Mouse (Mus musculus) ES-E14 (cell line): Measurements from ENCODE around the gene Map10. TPM values are rescaled to one million over a fixed set of nuclear protein-coding genes. Genes with fewer than 3 reads are reported as not detected.

Experiments
- DNase-seq: peaks from one replicate; pipeline ENCODE4 v3.0.0-alpha.2; 2013; ENCODE audit warnings: low read depth, low spot score
- H3K27ac ChIP-seq: 2 replicates; pipeline ENCODE4 v1.5.1; 2012; ENCODE audit warnings: low read depth, mild to moderate bottlenecking, low read length, moderate library complexity, mixed read lengths; ENCODE audit not compliant: poor library complexity, insufficient read depth, severe bottlenecking
- H3K36me3 ChIP-seq: 2 replicates; pipeline ENCODE4 v1.6.1; 2012; ENCODE audit warnings: mild to moderate bottlenecking, low read length, moderate library complexity, mixed read lengths; ENCODE audit not compliant: control insufficient read depth, poor library complexity, insufficient read depth, severe bottlenecking
- H3K4me1 ChIP-seq, 2 experiments: fragments of 150-350 bp in 1 of 2; sonication (generic) in 1 of 2; 2 replicates each; pipeline ENCODE4 v1.6.1; 2012; ENCODE audit warnings: low read length in 2 of 2, mild to moderate bottlenecking in 1 of 2, mixed read lengths in 1 of 2; ENCODE audit not compliant: control insufficient read depth in 2 of 2, insufficient read depth in 2 of 2, poor library complexity in 1 of 2
- H3K4me3 ChIP-seq, 2 experiments: fragments of 150-350 bp in 1 of 2; sonication (generic) in 1 of 2; 2 replicates each; pipeline ENCODE4 v1.5.1; 2012; ENCODE audit warnings: low read length in 2 of 2, low read depth in 1 of 2, mild to moderate bottlenecking in 1 of 2, mixed read lengths in 1 of 2; ENCODE audit not compliant: insufficient read depth in 1 of 2, poor library complexity in 1 of 2, severe bottlenecking in 1 of 2
- H3K9ac ChIP-seq: 2 replicates; pipeline ENCODE4 v1.6.1; 2012; ENCODE audit warnings: low read depth, mild to moderate bottlenecking, low read length, mixed read lengths; ENCODE audit not compliant: poor library complexity, insufficient read depth, severe bottlenecking
- H3K9me3 ChIP-seq: fragments of 150-350 bp; sonication (generic); 2 replicates; pipeline ENCODE4 v1.6.1; 2012; ENCODE audit warnings: low read depth, mild to moderate bottlenecking, low read length; ENCODE audit not compliant: control insufficient read depth, insufficient read depth
- CHD2 ChIP-seq: IDR thresholded peaks from 2 replicates; pipeline ENCODE4 v1.6.1; 2014; ENCODE audit warnings: mild to moderate bottlenecking, low read depth, low read length, inconsistent platforms
- HCFC1 ChIP-seq: IDR thresholded peaks from 2 replicates; pipeline ENCODE4 v1.6.1; 2012; ENCODE audit warnings: low read length, inconsistent platforms, borderline replicate concordance; ENCODE audit not compliant: insufficient read depth
- MAFK ChIP-seq: IDR thresholded peaks from 2 replicates; pipeline ENCODE4 v1.6.1; 2014; ENCODE audit warnings: mild to moderate bottlenecking, low read depth, low read length, inconsistent platforms; ENCODE audit not compliant: insufficient read depth
- ZC3H11A ChIP-seq: IDR thresholded peaks from 2 replicates; pipeline ENCODE4 v1.6.1; 2012; ENCODE audit warnings: low read depth, mild to moderate bottlenecking, inconsistent platforms, low read length, borderline replicate concordance
- ZNF384 ChIP-seq: IDR thresholded peaks from 2 replicates; pipeline ENCODE4 v1.6.1; 2012; ENCODE audit warnings: low read depth, low read length, inconsistent platforms
- in situ Hi-C, 2 experiments: fragments of 600-800 bp; cut with MboI; formaldehyde crosslinking; loops; one replicate each; pipeline ENCODE4 v1.15.1; 2025; ENCODE audit warnings: low sequenced_read_pairs in 2 of 2, inconsistent platforms in 1 of 2; ENCODE audit not compliant: unreplicated experiment in 2 of 2
- total RNA-seq: library from RNA; depleted of rRNA; stranded (reverse); fragments of 300-350 nt; gene quantifications from 2 replicates; pipeline ENCODE4 v1.2.3, GENCODE M21; 2012

The Map10 gene
- total RNA-seq, 1 experiment = 6.4 TPM

GRCm38 (mm10) chr8:125670906-125671305, 1.3 kb downstream of the Map10 start:
- TF ChIP-seq MAFK (no peak), ZC3H11A (no peak), CHD2 (no peak), HCFC1 (no peak), ZNF384 (no peak)
- Histone ChIP-seq H3K4me3 (no peak overlapping the region), H3K9ac (no peak overlapping the region), H3K4me1 (peaks cover 5 to 10% of the 10 kb centered on the region in 2 experiments; a peak in 3 of 4 replicates), H3K27ac (no peak overlapping the region), H3K36me3 (no peaks in the 10 kb centered on the region; the same call in 1 of the 2 replicates), H3K9me3 (no peaks in the 10 kb centered on the region)
- DNase-seq = no peak
- in situ Hi-C loops = no loop called here

DNA sequence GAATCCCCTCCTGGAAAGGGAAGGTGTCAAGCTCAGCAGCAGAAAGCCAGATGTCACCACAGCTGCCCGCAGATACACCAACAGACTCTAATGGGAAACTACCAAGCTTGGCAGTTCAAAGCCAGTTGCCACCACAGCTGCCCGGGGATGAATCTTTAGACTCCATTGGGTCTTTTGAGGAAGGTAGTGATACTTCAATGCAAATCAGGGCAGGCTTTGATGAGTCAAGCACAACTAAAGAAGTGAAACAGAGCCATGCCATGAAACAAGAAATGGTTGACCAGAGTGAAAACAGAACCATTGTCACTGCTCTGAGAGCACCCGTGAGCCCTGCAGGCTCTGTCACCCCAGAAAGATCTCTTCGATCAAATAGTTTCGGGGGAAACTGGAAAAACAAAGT, 1.8 kb downstream of the Map10 start:
- Histone ChIP-seq H3K27ac (no peak overlapping the region), H3K9me3 (no peaks in the 10 kb centered on the region), H3K4me1 (peaks cover under 1 to 9% of the 10 kb centered on the region in 2 experiments; a peak in 3 of 4 replicates), H3K4me3 (no peak overlapping the region), H3K36me3 (no peaks in the 10 kb centered on the region; the same call in 1 of the 2 replicates), H3K9ac (no peak overlapping the region)
- TF ChIP-seq MAFK = no peak
- TF ChIP-seq HCFC1 = no peak
- in situ Hi-C loops = no loop called here
- DNase-seq = no peak

GRCm38 (mm10) chr8:125675796-125676195, 6.2 kb downstream of the Map10 start:
- Histone ChIP-seq H3K36me3 (no peaks in the 10 kb centered on the region; the same call in 1 of the 2 replicates), H3K9me3 (no peaks in the 10 kb centered on the region), H3K9ac (no peak overlapping the region), H3K4me1 (peaks cover 0 to 3% of the 10 kb centered on the region in 2 experiments; a peak in 2 of 4 replicates), H3K27ac (no peak overlapping the region), H3K4me3 (no peak overlapping the region)
- DNase-seq = no peak
- in situ Hi-C loops = no loop called here
- TF ChIP-seq CHD2 (no peak), ZC3H11A (no peak)

DNA sequence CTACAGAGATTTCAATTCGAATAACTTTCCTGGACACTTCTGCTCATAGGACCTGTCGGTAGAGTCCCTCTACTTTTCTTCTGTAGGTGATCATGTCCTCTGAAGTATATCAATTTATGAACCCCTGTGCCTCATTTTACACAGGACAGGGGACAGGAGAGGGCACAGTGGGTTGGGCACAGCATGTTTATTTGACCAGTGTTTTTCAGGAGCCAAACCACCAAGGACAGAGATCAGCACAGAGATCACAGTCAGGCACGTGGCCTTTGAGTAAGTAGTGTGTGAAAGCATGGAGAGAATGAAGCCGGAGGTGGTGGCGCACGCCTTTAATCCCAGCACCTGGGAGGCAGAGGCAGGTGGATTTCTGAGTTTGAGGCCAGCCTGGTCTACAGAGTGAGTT, 7.9 kb downstream of the Map10 start:
- H3K4me3 ChIP-seq = no peak overlapping the region
- peaks cover 0 to 3% of the 10 kb centered on the region in 2 experiments; a peak in 2 of 4 replicates for H3K4me1 ChIP-seq
- H3K27ac ChIP-seq = no peak overlapping the region
- H3K9ac ChIP-seq = no peak overlapping the region
- DNase-seq = no peak
- TF ChIP-seq ZC3H11A (no peak), ZNF384 (no peak), CHD2 (no peak), HCFC1 (no peak), MAFK (no peak)
- no peaks in the 10 kb centered on the region for H3K9me3 ChIP-seq
- no peaks in the 10 kb centered on the region for H3K36me3 ChIP-seq
- in situ Hi-C loops = no loop called here

GRCm38 (mm10) chr8:125678854-125679648, 9.4 kb downstream of the Map10 start:
- no peak for DNase-seq
- Histone ChIP-seq H3K27ac (no peak overlapping the region), H3K36me3 (no peaks in the 10 kb centered on the region), H3K4me3 (no peak overlapping the region), H3K9ac (no peak overlapping the region), H3K9me3 (no peaks in the 10 kb centered on the region), H3K4me1 (peaks cover 0 to 5% of the 10 kb centered on the region in 2 experiments; a peak in 2 of 4 replicates)
- in situ Hi-C loops = no loop called here
- TF ChIP-seq MAFK (no peak), ZC3H11A (no peak), CHD2 (no peak), HCFC1 (no peak), ZNF384 (no peak)
